Mouse (Mus musculus): Measurements from ENCODE around the gene Reg4.

GRCm38 (mm10) chr3:98223263-98223662 is 1.3 kb downstream of the Reg4 start:
- TF ChIP-seq POLR2A (IDR thresholded peaks at IDR 0.05; ENCODE audit: borderline replicate concordance, low read depth, low read length) (no peak), CTCF (IDR thresholded peaks at IDR 0.05; ENCODE audit: low read depth, low read length) (no peak)

Data from bone marrow macrophage, adult 2 months (primary cell).